ENCODE assay signal across 10 mouse cellular contexts in the genomic region with DNA sequence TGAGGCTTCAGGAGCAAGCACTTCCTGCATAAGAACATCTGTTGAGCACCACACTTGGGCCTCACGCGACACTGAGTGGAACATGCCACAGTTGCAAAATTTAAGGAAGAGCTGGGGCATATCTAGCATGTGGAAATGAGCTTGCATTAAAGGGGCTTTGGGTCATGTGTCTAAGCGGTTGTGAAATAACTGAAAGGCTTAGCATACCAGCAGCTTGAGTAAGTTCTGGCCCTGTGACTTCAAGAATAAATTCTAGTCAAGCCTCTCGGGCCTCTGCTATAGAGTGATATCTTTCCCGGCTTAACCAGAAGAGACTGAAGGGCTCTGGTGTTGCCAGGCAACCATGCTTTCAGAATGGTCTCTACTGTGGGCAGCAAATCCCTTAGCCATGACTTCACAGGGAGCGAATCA. TPM values are rescaled to one million over a fixed set of nuclear protein-coding genes. Genes with fewer than 3 reads are reported as not detected.
DNase-seq lines count a peak whose midpoint lies in the region; ATAC-seq and TF ChIP-seq lines count a peak whose summit lies in the region.
"Had no signal": no experiment of that assay in that cellular context is flagged by ENCODE, and none has a peak within 500 bp of the region (broad histone marks: within the 10 kb centered on the region; RNA-seq: fewer than 3 reads in every experiment).

No protein-coding gene starts in this region.

- H3K9me3 ChIP-seq in intestine, embryonic 15.5 days: no peaks in the 10 kb centered on the region
- no peaks in the 10 kb centered on the region for H3K9me3 ChIP-seq in intestine, postnatal 0 days (ENCODE audit: control insufficient read depth)
- H3K9me3 ChIP-seq in lung, postnatal 0 days (ENCODE audit: low read length): no peaks in the 10 kb centered on the region
- no peaks in the 10 kb centered on the region for H3K9me3 ChIP-seq in neural tube, embryonic 15.5 days (replicated peaks)
- H3K9me3 ChIP-seq: embryonic facial prominence, embryonic 12.5 days had no signal

- peaks cover 75% of the 10 kb centered on the region for H3K36me3 ChIP-seq in intestine, embryonic 15.5 days
- peaks cover 99% of the 10 kb centered on the region for H3K36me3 ChIP-seq in intestine, postnatal 0 days (ENCODE audit: control insufficient read depth, insufficient read depth)
- H3K36me3 ChIP-seq in lung, postnatal 0 days (ENCODE audit: insufficient read depth, low read length): peaks cover 61% of the 10 kb centered on the region
- H3K36me3 ChIP-seq in neural tube, embryonic 15.5 days: peaks cover 99% of the 10 kb centered on the region

- H3K4me2 ChIP-seq in intestine, embryonic 15.5 days (replicated peaks): no peak overlapping the region
- H3K4me2 ChIP-seq in intestine, postnatal 0 days (replicated peaks; ENCODE audit: low read depth): no peak overlapping the region
- H3K4me2 ChIP-seq in lung, postnatal 0 days (replicated peaks; ENCODE audit: low read depth, low read length): no peak overlapping the region
- no peak overlapping the region for H3K4me2 ChIP-seq in neural tube, embryonic 15.5 days
- H3K4me2 ChIP-seq: embryonic facial prominence, embryonic 12.5 days had no signal

- WGBS in intestine, embryonic 15.5 days: 68% methylated on average over 6 of the region's 6 CpGs
- WGBS in intestine, postnatal 0 days: 64% methylated on average over 6 of the region's 6 CpGs
- WGBS in lung, postnatal 0 days: 34% methylated on average over 6 of the region's 6 CpGs
- WGBS in neural tube, embryonic 15.5 days: 55% methylated on average over 6 of the region's 6 CpGs

- no peak overlapping the region for H3K27ac ChIP-seq in intestine, embryonic 15.5 days
- no peak overlapping the region for H3K27ac ChIP-seq in intestine, postnatal 0 days (ENCODE audit: low read depth, low read length)
- peak overlapping the region; percentile 79 for H3K27ac ChIP-seq in brown adipose tissue, adult 24 weeks (replicated peaks; ENCODE audit: low read depth, low read length)
- H3K27ac ChIP-seq in lung, postnatal 0 days (ENCODE audit: low read length): peak overlapping the region; percentile 77
- H3K27ac ChIP-seq in neural tube, embryonic 15.5 days (replicated peaks): peak overlapping the region; percentile 45
- H3K27ac ChIP-seq: embryonic facial prominence, embryonic 12.5 days had no signal

- H3K9ac ChIP-seq in intestine, embryonic 15.5 days: no peak overlapping the region
- H3K9ac ChIP-seq in intestine, postnatal 0 days (ENCODE audit: low read depth, low read length): no peak overlapping the region
- no peak overlapping the region for H3K9ac ChIP-seq in lung, postnatal 0 days (replicated peaks; ENCODE audit: low read depth)
- no peak overlapping the region for H3K9ac ChIP-seq in neural tube, embryonic 15.5 days (replicated peaks)
- H3K9ac ChIP-seq: embryonic facial prominence, embryonic 12.5 days had no signal

- H3K27me3 ChIP-seq in intestine, embryonic 15.5 days (replicated peaks): no peaks in the 10 kb centered on the region
- no peaks in the 10 kb centered on the region for H3K27me3 ChIP-seq in intestine, postnatal 0 days (replicated peaks; ENCODE audit: control insufficient read depth, insufficient read depth, low read length)
- no peaks in the 10 kb centered on the region for H3K27me3 ChIP-seq in lung, postnatal 0 days (replicated peaks; ENCODE audit: insufficient read depth, low read length)
- no peaks in the 10 kb centered on the region for H3K27me3 ChIP-seq in neural tube, embryonic 15.5 days (replicated peaks)
- H3K27me3 ChIP-seq: embryonic facial prominence, embryonic 12.5 days had no signal

- peak; percentile 96 for DNase-seq in lung, postnatal 0 days (ENCODE audit: low spot score)
- no peak for DNase-seq in cerebellum, adult 9-11 months
- no peak for DNase-seq in cerebellum, postnatal 36 days
- no peak for DNase-seq in frontal cortex, postnatal 10 days (ENCODE audit: low spot score in 2 of 2)
- DNase-seq: left cerebral cortex, postnatal 4 days had no signal

- peak; percentile 87 for TF ChIP-seq EP300 in lung, postnatal 0 days (IDR thresholded peaks at IDR 0.05)

- no peak overlapping the region for H3K4me3 ChIP-seq in intestine, embryonic 15.5 days (replicated peaks)
- H3K4me3 ChIP-seq in intestine, postnatal 0 days (ENCODE audit: low read depth, low read length): no peak overlapping the region
- no peak overlapping the region for H3K4me3 ChIP-seq in brown adipose tissue, adult 24 weeks (ENCODE audit: insufficient read depth, low read depth, low read length)
- H3K4me3 ChIP-seq in lung, postnatal 0 days (ENCODE audit: low read depth, low read length): no peak overlapping the region
- no peak overlapping the region for H3K4me3 ChIP-seq in neural tube, embryonic 15.5 days (replicated peaks)
- H3K4me3 ChIP-seq: embryonic facial prominence, embryonic 12.5 days had no signal

- TF ChIP-seq CTCF in intestine, postnatal 0 days (IDR thresholded peaks at IDR 0.05; ENCODE audit: low read depth): no peak
- no peak for TF ChIP-seq CTCF in lung, postnatal 0 days (IDR thresholded peaks at IDR 0.05)

- no peaks in the 10 kb centered on the region for H3K4me1 ChIP-seq in intestine, embryonic 15.5 days (replicated peaks)
- H3K4me1 ChIP-seq in intestine, postnatal 0 days (replicated peaks; ENCODE audit: control insufficient read depth, insufficient read depth, low read length): no peaks in the 10 kb centered on the region
- no peaks in the 10 kb centered on the region; the same call in 1 of the 2 replicates for H3K4me1 ChIP-seq in brown adipose tissue, adult 24 weeks (ENCODE audit: control insufficient read depth, insufficient read depth, insufficient read length, low read length)
- H3K4me1 ChIP-seq in lung, postnatal 0 days (ENCODE audit: insufficient read depth, low read depth, low read length): peaks cover 8% of the 10 kb centered on the region; the same call in 1 of the 2 replicates
- peaks cover 6% of the 10 kb centered on the region; the same call in 1 of the 2 replicates for H3K4me1 ChIP-seq in neural tube, embryonic 15.5 days
- H3K4me1 ChIP-seq: embryonic facial prominence, embryonic 12.5 days had no signal

- peak; percentile 36; the same call in 1 of the 2 replicates for ATAC-seq in intestine, embryonic 15.5 days
- no peak for ATAC-seq in intestine, postnatal 0 days
- ATAC-seq in lung, postnatal 0 days: peak; percentile 90
- no peak; the same call in 1 of the 2 replicates for ATAC-seq in neural tube, embryonic 15.5 days (ENCODE audit: low FRiP score)

RNA-seq across cellular contexts. Expression of gene Tnnc1, which starts 19.3 kb away (rescaled TPM):
- polyA plus RNA-seq in intestine, embryonic 15.5 days (2015; fragmentation: Nextera tagmentation; extraction: Ambion mirVana): 3.3 and 6.4 TPM in 2 replicates
- 1.4 and 1.6 TPM in 2 replicates for polyA plus RNA-seq in intestine, postnatal 0 days (2015; fragmentation: Nextera tagmentation; extraction: Ambion mirVana)
- 17.2 and 24.4 TPM in 2 replicates for polyA plus RNA-seq in brown adipose tissue, adult 24 weeks (2012; ENCODE audit: insufficient read depth, insufficient read length, missing spikeins)
- polyA plus RNA-seq in lung, postnatal 0 days (2015; fragmentation: Nextera tagmentation; extraction: Ambion mirVana): 77.2 and 87.2 TPM in 2 replicates
- 24.5 and 36.3 TPM in 2 replicates for polyA plus RNA-seq in neural tube, embryonic 15.5 days (2015; fragmentation: Nextera tagmentation; extraction: Ambion mirVana)

RNA-seq across cellular contexts. Expression of gene Stab1, which starts 20.3 kb away (rescaled TPM):
- polyA plus RNA-seq in intestine, embryonic 15.5 days (2015; fragmentation: Nextera tagmentation; extraction: Ambion mirVana): 32.3 and 32.5 TPM in 2 replicates
- 20.6 and 23.1 TPM in 2 replicates for polyA plus RNA-seq in intestine, postnatal 0 days (2015; fragmentation: Nextera tagmentation; extraction: Ambion mirVana)
- 25.2 and 28.0 TPM in 2 replicates for polyA plus RNA-seq in brown adipose tissue, adult 24 weeks (2012; ENCODE audit: insufficient read depth, insufficient read length, missing spikeins)
- polyA plus RNA-seq in lung, postnatal 0 days (2015; fragmentation: Nextera tagmentation; extraction: Ambion mirVana): 32.4 and 34.2 TPM in 2 replicates
- polyA plus RNA-seq in neural tube, embryonic 15.5 days (2015; fragmentation: Nextera tagmentation; extraction: Ambion mirVana): 16.9 and 18.1 TPM in 2 replicates

RNA-seq across cellular contexts. Expression of gene Nisch, which starts 28.0 kb away (rescaled TPM):
- polyA plus RNA-seq in intestine, embryonic 15.5 days (2015; fragmentation: Nextera tagmentation; extraction: Ambion mirVana): 280 and 297 TPM in 2 replicates
- polyA plus RNA-seq in intestine, postnatal 0 days (2015; fragmentation: Nextera tagmentation; extraction: Ambion mirVana): 74.1 and 78.8 TPM in 2 replicates
- 83.6 and 84.5 TPM in 2 replicates for polyA plus RNA-seq in brown adipose tissue, adult 24 weeks (2012; ENCODE audit: insufficient read depth, insufficient read length, missing spikeins)
- polyA plus RNA-seq in lung, postnatal 0 days (2015; fragmentation: Nextera tagmentation; extraction: Ambion mirVana): 196 and 224 TPM in 2 replicates
- polyA plus RNA-seq in neural tube, embryonic 15.5 days (2015; fragmentation: Nextera tagmentation; extraction: Ambion mirVana): 309 and 327 TPM in 2 replicates

RNA-seq across cellular contexts. Expression of gene Sema3g, which starts 28.9 kb away (rescaled TPM):
- 0.91 and 0.96 TPM in 2 replicates for polyA plus RNA-seq in intestine, embryonic 15.5 days (2015; fragmentation: Nextera tagmentation; extraction: Ambion mirVana)
- 0.61 and 0.74 TPM in 2 replicates for polyA plus RNA-seq in intestine, postnatal 0 days (2015; fragmentation: Nextera tagmentation; extraction: Ambion mirVana)
- polyA plus RNA-seq in brown adipose tissue, adult 24 weeks (2012; ENCODE audit: insufficient read depth, insufficient read length, missing spikeins): 5.4 and 10.5 TPM in 2 replicates
- 4.7 and 5.7 TPM in 2 replicates for polyA plus RNA-seq in lung, postnatal 0 days (2015; fragmentation: Nextera tagmentation; extraction: Ambion mirVana)
- polyA plus RNA-seq in neural tube, embryonic 15.5 days (2015; fragmentation: Nextera tagmentation; extraction: Ambion mirVana): 0.47 and 0.69 TPM in 2 replicates

RNA-seq across cellular contexts. Expression of gene Nt5dc2, which starts 57.9 kb away (rescaled TPM):
- 261 and 315 TPM in 2 replicates for polyA plus RNA-seq in intestine, embryonic 15.5 days (2015; fragmentation: Nextera tagmentation; extraction: Ambion mirVana)
- polyA plus RNA-seq in intestine, postnatal 0 days (2015; fragmentation: Nextera tagmentation; extraction: Ambion mirVana): 31.2 and 34.9 TPM in 2 replicates
- 2.5 and 4.0 TPM in 2 replicates for polyA plus RNA-seq in brown adipose tissue, adult 24 weeks (2012; ENCODE audit: insufficient read depth, insufficient read length, missing spikeins)
- polyA plus RNA-seq in lung, postnatal 0 days (2015; fragmentation: Nextera tagmentation; extraction: Ambion mirVana): 148 and 162 TPM in 2 replicates
- polyA plus RNA-seq in neural tube, embryonic 15.5 days (2015; fragmentation: Nextera tagmentation; extraction: Ambion mirVana): 226 and 228 TPM in 2 replicates

Comparison
In these comparisons a context has a peak if more than half of its experiments do, and no peak if none do; other contexts are left out.
1. ATAC-seq: peak in intestine, embryonic 15.5 days (single experiment) and lung, postnatal 0 days (single experiment); none in intestine, postnatal 0 days (single experiment) and neural tube, embryonic 15.5 days (single experiment).
2. H3K27ac ChIP-seq: peak in brown adipose tissue, adult 24 weeks (single experiment), lung, postnatal 0 days (single experiment) and neural tube, embryonic 15.5 days (single experiment); none in intestine, embryonic 15.5 days (single experiment) and intestine, postnatal 0 days (single experiment).